Mouse (Mus musculus) urinary bladder, postnatal 10 days (tissue): Measurements from ENCODE around the gene Mcm3ap.

Source experiments
- DNase-seq: peaks from one replicate; pipeline ENCODE4 v3.0.0; 2022; ENCODE audit warnings: low spot score

Mcm3ap gene

GRCm38 (mm10) chr10:76495501-76495900 lies 26.8 kb downstream of the Mcm3ap start:
- no peak for DNase-seq

GRCm38 (mm10) chr10:76496366-76496765 lies 27.6 kb downstream of the Mcm3ap start:
- DNase-seq: no peak

GRCm38 (mm10) chr10:76497522-76497921 lies 28.8 kb downstream of the Mcm3ap start:
- DNase-seq: no peak

- no peak for DNase-seq
These were observed 35.7 kb downstream of the Mcm3ap start for GRCm38 (mm10) chr10:76504271-76504943.

- no peak for DNase-seq
These were observed 37.1 kb downstream of the Mcm3ap start for GRCm38 (mm10) chr10:76505865-76506264.

GRCm38 (mm10) chr10:76512965-76513583 lies 44.3 kb downstream of the Mcm3ap start:
- peak; percentile 27 for DNase-seq

GRCm38 (mm10) chr10:76530922-76531321 lies 62.2 kb downstream of the Mcm3ap start:
- DNase-seq: no peak

- DNase-seq: peak; percentile 87
These were observed 62.6 kb downstream of the Mcm3ap start, which contains the start of gene Lss for GRCm38 (mm10) chr10:76531375-76531774. Gene Lss (plus strand): TSS chr10:76531588.

- no peak for DNase-seq
These were observed 63.1 kb downstream of the Mcm3ap start for GRCm38 (mm10) chr10:76531828-76532227.

- DNase-seq: no peak
These were observed 66.8 kb downstream of the Mcm3ap start for GRCm38 (mm10) chr10:76535526-76535925.

- DNase-seq: no peak
These were observed 68.9 kb downstream of the Mcm3ap start for GRCm38 (mm10) chr10:76537619-76538018.

GRCm38 (mm10) chr10:76541336-76542085 lies 72.8 kb downstream of the Mcm3ap start:
- DNase-seq: no peak

GRCm38 (mm10) chr10:76542636-76543375 lies 74.1 kb downstream of the Mcm3ap start:
- no peak for DNase-seq

GRCm38 (mm10) chr10:76546566-76546965 lies 77.8 kb downstream of the Mcm3ap start:
- DNase-seq: no peak

- DNase-seq: no peak
These were observed 79.5 kb downstream of the Mcm3ap start for GRCm38 (mm10) chr10:76548218-76548617.

GRCm38 (mm10) chr10:76550458-76550857 lies 81.7 kb downstream of the Mcm3ap start:
- no peak for DNase-seq

- no peak for DNase-seq
These were observed 82.8 kb downstream of the Mcm3ap start for GRCm38 (mm10) chr10:76551556-76551955.

- no peak for DNase-seq
These were observed 85.3 kb downstream of the Mcm3ap start for GRCm38 (mm10) chr10:76554061-76554460.

- DNase-seq: no peak
These were observed 93.2 kb downstream of the Mcm3ap start, which contains the start of gene Spatc1l for GRCm38 (mm10) chr10:76561972-76562371. Gene Spatc1l (plus strand): TSS chr10:76562272.
